Mouse (Mus musculus) gastrocnemius, adult 8-10 months (tissue): ENCODE results near the gene Tdgf1. TPM values are rescaled to one million over a fixed set of nuclear protein-coding genes. Genes with fewer than 3 reads are reported as not detected.

Source experiments
- DNase-seq, 2 experiments: peaks; one replicate each; pipeline ENCODE4 v3.0.0; 2022; ENCODE audit warnings: low spot score in 2 of 2
- microRNA-seq: library from miRNA; unstranded; fragments of <30 nt; microRNA quantifications from one replicate; pipeline ENCODE4 v1.2.0, GENCODE M21; 2022
- total RNA-seq, 4 experiments: library from RNA; stranded (reverse); gene quantifications; 2 replicates each; pipeline ENCODE4 v1.2.4; 2022

The Tdgf1 gene
- total RNA-seq, 4 experiments from 2014 or later, result not detected

DNA sequence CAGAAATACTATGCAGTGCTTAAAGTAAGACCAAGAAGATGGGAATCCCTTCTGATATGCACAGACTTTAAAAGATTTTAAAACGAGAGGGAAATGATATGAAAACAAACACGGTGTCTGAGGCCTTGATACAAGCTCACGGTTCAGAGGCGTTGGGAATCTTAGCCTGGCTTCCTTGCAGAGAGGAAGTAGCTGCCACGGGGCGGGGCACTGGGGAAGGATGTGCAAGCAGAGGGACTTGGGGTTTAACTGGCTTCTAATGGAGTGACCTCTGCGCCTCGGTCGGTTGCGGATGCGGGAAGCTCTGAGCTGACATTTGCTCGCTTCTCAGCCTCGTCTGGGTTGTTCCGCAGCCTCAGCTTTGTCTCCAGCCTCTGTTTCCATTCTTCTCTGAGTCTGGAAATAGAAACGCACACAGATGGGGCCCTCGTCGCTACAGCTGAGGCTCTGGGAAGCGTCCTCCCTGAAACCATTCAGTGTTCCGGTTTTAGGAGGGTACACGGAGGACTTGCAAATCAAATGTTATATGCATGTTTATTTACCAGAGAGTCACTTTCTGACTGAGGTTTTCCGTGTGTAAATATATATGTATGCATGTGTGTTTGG lies 31.2 kb downstream of the Tdgf1 start:
- DNase-seq, result no peak

DNA sequence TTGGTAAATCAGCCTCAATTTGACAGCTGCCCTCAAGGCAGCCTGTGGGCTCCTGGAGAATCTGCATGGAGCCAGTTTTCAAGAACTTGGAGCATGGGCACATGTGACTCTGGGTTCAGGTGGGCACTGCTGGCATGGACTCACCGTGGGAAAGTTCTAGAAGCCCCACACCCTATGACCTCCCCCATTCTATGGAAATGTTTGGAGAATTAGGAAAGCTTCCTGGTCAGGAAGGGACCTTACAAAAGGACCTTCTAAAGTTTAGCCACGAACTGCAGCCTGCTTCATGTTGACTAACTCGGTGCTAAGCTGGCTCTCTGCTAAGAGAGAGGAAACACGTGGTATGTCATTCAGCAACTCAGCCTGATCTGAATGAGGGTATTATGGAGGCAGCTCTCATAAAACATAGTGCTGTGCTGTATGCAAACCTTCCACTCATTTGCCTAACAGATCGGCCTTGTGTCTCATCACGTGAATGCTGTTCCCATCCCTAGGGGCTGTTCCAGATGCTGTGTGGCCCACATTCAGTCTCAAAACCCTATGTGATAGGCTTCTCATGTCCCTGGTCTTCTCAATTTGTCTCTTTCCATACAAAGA lies 36.5 kb downstream of the Tdgf1 start:
- DNase-seq, result no peak

DNA sequence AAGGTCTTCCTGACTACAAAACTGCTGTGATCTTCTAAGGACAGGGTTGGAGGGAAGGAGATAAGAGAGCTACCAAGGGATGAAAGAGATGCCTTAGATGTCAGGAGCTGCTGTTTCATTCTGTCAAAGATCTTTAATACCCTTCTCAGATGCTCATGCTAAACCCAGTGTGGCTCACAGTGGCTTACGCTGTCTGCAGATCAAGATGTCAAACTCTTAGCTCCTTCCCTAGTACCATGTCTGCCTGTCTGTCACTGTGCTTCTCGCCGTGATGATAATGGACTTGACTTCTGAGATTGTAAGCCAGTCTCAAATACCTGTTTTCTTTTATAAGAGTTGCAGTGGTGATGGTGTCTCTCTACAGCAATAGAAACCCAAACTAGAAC lies 37.3 kb downstream of the Tdgf1 start:
- no peak for DNase-seq

DNA sequence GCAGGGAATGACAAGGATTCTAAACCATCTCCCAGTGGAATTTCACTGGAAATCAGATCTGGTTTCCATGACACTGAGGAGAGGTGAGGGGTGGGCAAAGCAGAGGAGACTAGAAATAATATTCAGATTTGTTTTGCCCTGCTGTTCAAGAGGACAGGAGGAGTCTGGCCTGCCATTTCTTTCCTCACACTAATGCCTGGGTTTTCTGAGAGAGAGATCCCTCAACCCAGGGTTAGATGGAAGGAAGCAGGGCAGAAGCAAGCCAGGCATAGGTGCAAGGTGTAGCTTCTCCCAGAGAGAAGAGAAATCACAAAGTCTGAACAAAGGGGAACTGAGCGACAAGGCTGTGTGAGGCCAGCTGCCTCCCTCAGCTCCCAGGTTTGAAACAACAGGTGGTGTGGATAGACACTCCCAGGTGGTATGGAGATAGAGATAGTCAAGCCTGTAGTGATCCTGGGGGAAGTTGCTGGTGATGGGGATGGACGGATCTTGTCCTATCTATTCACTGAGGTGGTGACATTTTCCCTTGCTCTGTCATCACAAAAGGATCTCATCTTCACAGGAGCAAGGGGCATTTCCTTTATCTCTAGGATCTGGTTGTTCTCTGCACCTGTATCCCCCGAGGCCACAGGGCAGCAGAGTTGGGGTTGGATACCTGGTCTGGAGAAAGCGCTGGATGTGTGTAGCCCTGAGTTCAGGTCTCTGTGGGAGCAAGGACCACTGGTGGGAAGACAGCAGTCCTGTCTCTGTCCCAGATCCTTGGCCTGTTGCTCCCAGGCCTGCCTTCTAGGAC lies 37.9 kb downstream of the Tdgf1 start:
- DNase-seq, result no peak

DNA sequence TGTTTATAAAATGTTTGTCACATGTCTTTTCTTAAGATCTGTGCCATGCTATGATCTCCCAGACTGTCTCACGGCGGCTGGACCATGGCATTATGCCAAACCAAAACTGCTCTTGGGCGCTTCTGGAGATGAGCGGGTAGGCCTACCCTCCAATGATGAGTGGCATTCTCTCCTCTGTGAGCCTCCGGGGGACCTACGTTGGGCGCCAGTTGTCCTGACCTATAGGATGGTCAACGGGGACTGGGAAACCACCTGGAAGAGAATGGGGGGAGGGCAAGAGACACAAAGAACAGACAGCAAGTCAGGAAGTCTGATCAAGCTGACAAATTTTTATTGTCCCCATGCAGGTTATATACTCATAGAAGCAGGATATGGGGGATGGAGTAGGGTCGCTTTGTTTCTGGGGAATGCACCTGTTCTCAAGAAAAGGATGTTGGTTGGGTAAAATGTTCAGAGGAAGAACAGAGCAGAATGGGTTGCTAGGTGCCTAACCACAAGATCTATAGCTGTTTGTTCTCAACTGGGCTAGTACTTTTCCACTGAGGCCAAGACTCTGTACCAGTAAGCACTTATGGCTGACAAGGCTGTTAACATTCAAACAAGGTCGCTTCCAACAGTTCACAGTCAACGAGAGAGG lies 38.6 kb downstream of the Tdgf1 start:
- no peak for DNase-seq

DNA sequence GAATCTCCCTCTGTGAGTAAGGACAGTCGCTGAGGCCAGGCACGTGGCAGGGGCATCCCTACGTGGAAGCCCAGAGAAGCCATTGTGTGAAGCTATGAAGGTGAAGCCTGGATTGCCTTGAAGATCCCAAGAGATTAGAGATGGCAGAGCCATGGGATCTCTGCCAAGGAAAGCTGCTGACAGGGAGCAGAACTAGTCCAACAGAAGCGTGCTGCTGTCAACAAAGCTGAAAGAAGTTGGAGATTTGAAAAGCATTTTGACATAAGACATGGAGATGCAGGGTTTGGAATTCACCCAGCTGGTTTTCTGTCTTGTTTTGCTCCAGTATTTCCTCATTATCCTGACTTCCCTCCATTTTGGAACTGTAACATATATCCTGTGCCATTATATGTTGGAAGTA lies 43.7 kb downstream of the Tdgf1 start:
- no peak for DNase-seq

DNA sequence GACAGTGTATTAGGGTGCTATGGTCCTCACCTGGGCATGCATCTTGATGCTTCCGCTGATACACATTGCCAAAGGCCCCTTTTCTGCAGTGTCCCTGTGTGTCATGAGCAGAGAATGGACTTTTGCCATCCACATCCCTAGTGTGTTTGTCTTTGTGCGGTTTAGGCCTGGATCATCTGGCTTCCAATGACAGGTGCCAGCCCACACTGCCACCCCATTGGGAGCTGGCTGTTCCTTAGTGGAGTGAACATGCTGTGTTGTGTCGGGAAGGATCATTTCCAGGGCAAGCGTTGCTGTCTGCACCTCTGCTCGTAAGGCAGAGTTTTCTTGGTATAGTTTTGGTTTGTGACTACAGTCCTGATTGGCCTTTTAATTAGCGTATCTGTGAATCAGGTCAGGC lies 44.8 kb downstream of the Tdgf1 start:
- no peak for DNase-seq

DNA sequence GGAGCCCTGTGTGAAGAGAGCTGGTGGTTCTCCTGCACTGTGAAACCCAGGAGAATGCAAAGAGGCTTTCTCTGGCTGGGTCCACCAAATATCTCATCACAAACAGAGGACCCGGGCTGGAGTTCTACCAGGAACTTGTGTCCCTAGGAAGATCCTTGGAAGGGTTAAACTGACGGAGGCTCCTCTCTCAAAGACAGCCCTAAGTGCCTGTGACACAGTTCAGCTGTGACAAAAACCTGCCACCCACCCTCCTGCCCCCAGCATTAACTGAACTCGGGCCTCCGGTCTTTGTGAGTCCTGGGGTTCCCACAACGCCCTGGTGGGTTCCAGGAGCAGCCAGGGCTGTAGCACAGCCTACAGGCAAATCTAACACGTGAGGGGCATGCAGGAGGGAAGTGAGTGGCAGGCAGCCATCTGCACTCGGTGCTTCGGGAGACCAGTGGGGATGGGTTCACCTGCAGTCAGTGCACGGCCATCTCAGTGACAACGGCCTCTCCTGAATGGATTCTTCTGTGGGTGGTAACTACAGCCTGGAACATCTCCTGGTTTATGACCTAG lies 46.4 kb downstream of the Tdgf1 start:
- DNase-seq, result no peak

DNA sequence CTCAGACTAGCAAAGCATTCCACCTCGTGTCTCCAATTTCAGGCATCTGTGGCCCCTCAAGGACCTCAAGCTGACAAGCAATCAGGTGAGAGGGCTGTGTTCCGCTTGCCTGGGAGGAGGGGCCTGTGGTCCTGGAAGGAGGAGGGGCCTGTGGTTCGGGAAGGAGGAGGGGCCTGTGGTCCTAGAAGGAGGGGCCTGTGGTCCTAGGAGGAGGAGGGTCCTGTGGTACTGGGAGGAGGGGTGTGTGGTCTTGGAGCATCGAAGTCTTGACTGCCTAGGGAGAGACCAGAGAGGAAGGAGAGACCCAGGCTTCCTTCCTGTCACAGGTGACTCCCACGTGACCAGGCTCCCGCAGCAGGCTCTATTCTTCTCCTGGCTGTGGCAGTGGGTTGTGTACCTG lies 49.4 kb downstream of the Tdgf1 start:
- DNase-seq, result no peak

DNA sequence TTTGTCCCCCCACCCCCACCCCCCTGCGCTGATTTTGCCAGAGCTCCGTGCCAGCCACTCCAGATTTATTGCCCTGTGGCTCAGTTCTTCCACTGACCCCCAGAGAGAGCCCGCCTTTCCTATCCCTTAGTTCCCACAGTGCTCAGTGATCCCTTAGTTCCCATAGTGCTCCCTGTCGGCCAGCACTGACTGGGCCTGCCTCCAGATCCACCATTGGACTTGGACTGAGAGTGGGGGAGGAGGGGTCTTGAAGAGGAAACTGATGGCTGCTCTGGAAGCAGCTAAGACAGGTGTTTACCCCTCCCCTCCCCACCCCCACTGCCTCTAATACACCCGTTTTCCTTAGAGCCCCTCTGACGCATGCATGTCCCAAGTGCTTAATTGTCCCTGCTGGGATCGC lies 50.0 kb downstream of the Tdgf1 start:
- no peak for DNase-seq

DNA sequence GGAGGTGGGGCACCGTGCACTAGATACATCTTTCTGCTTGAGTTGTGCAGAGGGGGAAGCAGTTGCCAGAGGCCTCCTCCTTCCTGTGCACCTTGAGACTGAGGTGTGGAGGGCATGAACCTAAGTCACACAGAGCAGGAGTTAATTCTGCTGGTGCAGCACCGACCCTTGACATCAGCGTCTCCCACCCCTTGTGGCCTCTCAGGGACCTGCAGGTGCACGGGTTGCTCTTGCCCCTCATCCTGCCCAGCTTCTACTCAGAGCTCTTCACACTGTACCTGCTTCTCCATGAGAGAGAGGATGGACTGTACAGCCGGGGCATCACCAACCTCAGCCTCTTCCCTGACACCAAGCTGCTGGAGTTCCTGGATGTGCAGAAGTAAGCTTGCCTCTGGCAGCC lies 50.5 kb downstream of the Tdgf1 start:
- DNase-seq, result no peak

DNA sequence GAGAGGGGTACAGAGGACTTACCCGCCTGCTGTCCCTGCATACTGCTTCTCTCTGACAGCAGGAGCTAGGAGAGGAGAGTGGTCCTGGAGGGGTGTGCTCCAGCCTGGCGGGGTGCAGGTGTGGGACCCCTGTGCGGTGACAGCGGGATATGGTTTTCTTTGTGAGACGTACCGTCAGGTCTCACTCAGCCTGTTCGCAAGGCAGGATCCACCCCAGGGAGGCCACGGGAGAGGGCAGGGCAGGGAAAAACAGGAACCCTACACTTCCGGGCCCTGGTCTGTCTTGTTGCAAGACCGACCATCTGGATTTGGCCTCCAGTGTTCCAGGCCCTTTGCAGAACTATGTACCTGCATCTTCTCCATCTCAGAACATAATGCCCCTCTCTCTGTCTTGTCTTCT lies 52.5 kb downstream of the Tdgf1 start:
- no peak for DNase-seq

DNA sequence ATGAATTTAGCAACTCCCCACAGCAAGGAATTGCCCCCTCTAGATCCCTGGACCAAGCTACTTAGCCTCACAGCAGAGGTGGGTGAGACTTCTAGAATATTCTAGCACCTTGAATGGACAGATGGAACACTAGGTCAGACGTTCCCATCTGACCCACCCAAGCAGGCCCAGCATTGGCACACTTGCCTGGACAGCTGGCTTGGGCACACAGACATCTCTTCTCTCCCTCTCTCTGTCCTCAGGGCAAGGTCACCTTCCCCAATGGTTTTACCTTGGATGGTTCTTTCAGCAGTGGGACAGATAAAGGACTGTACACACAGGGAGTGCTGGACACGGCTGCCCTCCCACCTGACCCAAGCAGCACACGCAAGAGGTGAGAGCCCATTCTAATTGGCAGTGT lies 53.4 kb downstream of the Tdgf1 start:
- DNase-seq, result no peak

DNA sequence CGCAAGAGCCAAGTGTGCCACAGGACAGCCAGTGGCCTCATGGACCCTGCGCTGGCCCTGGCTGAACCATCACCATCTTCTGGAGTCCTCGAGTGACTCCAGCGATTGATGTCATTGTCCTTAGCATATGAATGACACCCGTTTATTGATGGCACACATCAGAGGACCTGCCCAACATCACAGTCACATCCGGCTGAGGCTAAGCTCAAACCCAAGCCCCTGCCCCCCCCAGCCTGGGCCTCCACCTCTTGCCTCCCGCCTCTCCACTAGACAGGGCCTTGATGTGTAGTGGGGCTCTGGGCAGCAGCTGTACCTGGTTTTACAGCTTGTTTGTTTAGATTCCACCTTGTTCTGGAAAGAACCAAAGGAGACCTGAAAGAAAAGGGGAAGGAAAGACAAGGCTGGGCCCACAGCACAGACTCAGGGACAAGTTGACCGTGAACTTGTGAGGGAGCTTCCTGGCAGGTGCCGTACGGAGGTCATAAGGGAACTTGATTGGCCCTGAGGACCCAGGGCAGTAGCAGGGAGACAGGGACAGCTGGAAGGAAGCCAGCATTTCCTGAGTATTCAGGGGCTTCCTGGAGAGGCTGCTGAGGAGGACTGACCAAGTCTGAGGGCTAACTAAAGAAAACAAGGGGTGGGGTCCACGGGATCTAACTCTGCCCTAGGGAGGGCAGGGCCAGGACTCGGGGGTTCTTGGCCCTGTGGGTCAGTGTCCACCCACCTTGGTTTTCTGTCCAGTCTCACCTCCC lies 54.7 kb downstream of the Tdgf1 start:
- no peak for DNase-seq

DNA sequence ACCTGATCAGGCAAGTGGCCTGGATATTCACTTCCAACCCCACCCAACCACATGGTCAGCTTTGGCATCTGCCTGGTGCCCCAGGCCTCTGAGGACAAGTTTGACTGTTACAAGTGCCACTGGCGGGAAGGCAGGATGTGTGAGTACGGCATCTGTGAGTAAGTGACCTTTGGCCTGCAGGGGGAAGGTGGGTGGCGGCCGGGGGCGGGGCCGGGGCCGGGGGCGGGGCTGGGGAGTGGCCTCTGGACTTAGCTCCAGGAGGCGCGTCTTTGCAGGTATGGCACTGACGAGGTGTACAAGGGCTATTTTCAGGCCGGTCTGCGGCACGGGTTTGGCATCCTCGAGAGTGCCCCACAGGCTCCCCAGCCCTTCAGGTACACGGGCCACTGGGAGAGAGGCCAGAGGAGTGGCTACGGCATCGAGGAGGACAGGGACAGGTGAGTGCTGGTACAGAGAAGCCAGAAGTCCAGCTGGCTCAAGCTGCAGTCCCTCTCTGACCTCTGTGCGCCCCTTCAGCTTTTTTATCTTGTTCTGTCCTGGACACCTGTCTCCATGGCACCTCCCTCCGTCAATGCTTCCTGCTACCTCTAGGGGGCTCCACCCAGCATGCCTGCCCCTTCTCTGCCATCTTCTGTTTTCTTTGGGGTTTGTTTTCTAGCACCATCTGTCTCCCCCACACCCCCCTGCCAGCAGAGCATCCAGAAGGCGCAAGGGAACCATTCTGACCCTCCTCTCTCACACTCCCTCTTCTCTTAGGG lies 55.8 kb downstream of the Tdgf1 start:
- no peak for DNase-seq

Small RNA genes lying within 50 kb of the gene (microRNA-seq; reads per million reads assigned to microRNA genes)
- not detected for gene Gm24269

Other genes starting within 250 kb of the Tdgf1 start
- gene Myl3, start 204.3 kb downstream of the Tdgf1 start, total RNA-seq, result 100 to 1,000 TPM; 644 to 855 (median 660) TPM
- 1 to 10 TPM in 2 of 4 experiments, under 1 TPM in 2; 0.44 to 1.4 (median 1.0) TPM for gene Pth1r, start 199.0 kb downstream of the Tdgf1 start, total RNA-seq
- gene Prss42, start 148.0 kb downstream of the Tdgf1 start, total RNA-seq, result not detected
- gene Prss44, start 132.2 kb downstream of the Tdgf1 start, total RNA-seq, result not detected
- not detected for gene Prss43, start 119.5 kb downstream of the Tdgf1 start, total RNA-seq
- not detected for gene Prss45, start 111.6 kb downstream of the Tdgf1 start, total RNA-seq
- gene Prss46, start 101.7 kb downstream of the Tdgf1 start, total RNA-seq, result not detected
- gene Prss50, start 88.2 kb downstream of the Tdgf1 start, total RNA-seq, result not detected
- gene Als2cl, start 66.3 kb downstream of the Tdgf1 start, total RNA-seq, result 1 to 10 TPM; 2.6 to 3.2 (median 2.9) TPM
- gene Tmie, start 66.0 kb downstream of the Tdgf1 start, total RNA-seq, result under 1 TPM; 0.41 to 0.81 (median 0.64) TPM
- gene Fam240a, start 29.3 kb downstream of the Tdgf1 start, total RNA-seq, result 1 to 10 TPM in 2 of 4 experiments, under 1 TPM in 2; 0.65 to 2.2 (median 0.90) TPM
- gene Lrrc2, start 5.4 kb upstream of the Tdgf1 start, total RNA-seq, result 100 to 1,000 TPM in 1 of 4 experiments, 10 to 100 TPM in 3; 84.4 to 106 (median 97.6) TPM
- gene Rtp3, start 44.4 kb upstream of the Tdgf1 start, total RNA-seq, result 1 to 10 TPM in 1 of 4 experiments, under 1 TPM in 3; 0.60 to 1.2 (median 0.76) TPM
- gene Ltf, start 73.1 kb upstream of the Tdgf1 start, total RNA-seq, result not detected
- gene Ccrl2, start 111.4 kb upstream of the Tdgf1 start, total RNA-seq, result 10 to 100 TPM in 1 of 4 experiments, 1 to 10 TPM in 3; 4.4 to 10.9 (median 5.2) TPM
- 10 to 100 TPM; 60.4 to 79.8 (median 70.3) TPM for gene Lrrfip2, start 171.4 kb upstream of the Tdgf1 start, total RNA-seq